Mouse (Mus musculus) forebrain, embryonic 12.5 days (tissue): ENCODE measurements around the gene Mlh1. TPM values are rescaled to one million over a fixed set of nuclear protein-coding genes. Genes with fewer than 3 reads are reported as not detected.

ENCODE experiments used
- ATAC-seq: fragments of 200-750 bp; cut with Nextera tagmentation; 2 replicates; pipeline ENCODE4 v1.8.0; 2017; ENCODE audit warnings: moderate TSS enrichment; ENCODE audit not compliant: low FRiP score
- H3K27ac ChIP-seq: fragments of 300-500 bp; sonication (generic); 2 replicates; pipeline ENCODE4 v1.5.1; 2016; ENCODE audit warnings: mild to moderate bottlenecking
- H3K27me3 ChIP-seq: fragments of 300-500 bp; sonication (generic); 2 replicates; pipeline ENCODE4 v1.6.1; 2016; ENCODE audit warnings: mild to moderate bottlenecking
- H3K36me3 ChIP-seq: fragments of 300-500 bp; sonication (generic); replicated peaks from 2 replicates; pipeline ENCODE4 v1.6.1; 2016; ENCODE audit warnings: mild to moderate bottlenecking
- H3K4me1 ChIP-seq: fragments of 300-500 bp; sonication (generic); 2 replicates; pipeline ENCODE4 v1.6.1; 2016
- H3K4me2 ChIP-seq: fragments of 300-500 bp; sonication (generic); 2 replicates; pipeline ENCODE4 v1.6.1; 2016; ENCODE audit warnings: mild to moderate bottlenecking, moderate library complexity
- H3K4me3 ChIP-seq: fragments of 300-500 bp; sonication (generic); replicated peaks from 2 replicates; pipeline ENCODE4 v1.5.1; 2016; ENCODE audit warnings: mild to moderate bottlenecking
- H3K9ac ChIP-seq: fragments of 300-500 bp; sonication (generic); 2 replicates; pipeline ENCODE4 v1.6.1; 2016; ENCODE audit warnings: mild to moderate bottlenecking
- H3K9me3 ChIP-seq: fragments of 300-500 bp; sonication (generic); 2 replicates; pipeline ENCODE4 v1.6.1; 2016
- whole genome bisulfite sequencing: fragments of 180-500 bp; shearing (Covaris S2); methylation state at CpG from one replicate; pipeline ENCODE4 v1.1.7; 2016; 5-methylcytosine and 5-hydroxymethylcytosine counted together
- polyA plus RNA-seq: library from polyadenylated mRNA; unstranded; fragments of >200 nt; fragmentation: Nextera tagmentation; extraction: Ambion mirVana; gene quantifications from 2 replicates; pipeline ENCODE4 v1.2.1, GENCODE M21; 2016

The Mlh1 gene
- polyA plus RNA-seq, 1 experiment from 2014 or later: 53.3 TPM

DNA sequence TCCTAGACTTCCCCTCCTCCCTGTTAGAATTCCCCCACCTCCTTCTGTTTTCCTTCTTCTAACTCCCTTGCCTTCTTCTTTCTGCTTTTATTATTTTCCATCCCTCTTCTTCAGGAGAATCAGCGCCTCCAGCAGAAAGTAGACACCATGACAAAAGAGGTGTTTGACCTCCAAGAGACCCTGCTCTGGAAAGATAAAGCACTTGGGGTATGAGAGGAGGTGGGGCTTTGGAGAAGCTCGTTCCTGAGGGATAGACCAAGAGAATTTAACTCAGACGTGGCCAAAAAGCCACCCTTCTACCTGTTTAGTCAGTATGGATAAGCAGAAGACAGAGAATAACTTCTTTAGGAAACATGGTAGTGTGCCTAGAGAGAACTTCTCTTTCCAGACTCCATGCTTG lies 63.9 kb downstream of the Mlh1 start:
- H3K4me2 ChIP-seq: no peak overlapping the region
- no peak overlapping the region for H3K9ac ChIP-seq
- no peaks in the 10 kb centered on the region for H3K9me3 ChIP-seq
- no peak for ATAC-seq
- H3K27ac ChIP-seq: no peak overlapping the region
- no peaks in the 10 kb centered on the region; the same call in none of the 2 replicates for H3K36me3 ChIP-seq
- H3K4me1 ChIP-seq: no peaks in the 10 kb centered on the region
- H3K27me3 ChIP-seq: no peaks in the 10 kb centered on the region
- no peak overlapping the region for H3K4me3 ChIP-seq
- 59% methylated on average over 3 of the region's 3 CpGs for WGBS

DNA sequence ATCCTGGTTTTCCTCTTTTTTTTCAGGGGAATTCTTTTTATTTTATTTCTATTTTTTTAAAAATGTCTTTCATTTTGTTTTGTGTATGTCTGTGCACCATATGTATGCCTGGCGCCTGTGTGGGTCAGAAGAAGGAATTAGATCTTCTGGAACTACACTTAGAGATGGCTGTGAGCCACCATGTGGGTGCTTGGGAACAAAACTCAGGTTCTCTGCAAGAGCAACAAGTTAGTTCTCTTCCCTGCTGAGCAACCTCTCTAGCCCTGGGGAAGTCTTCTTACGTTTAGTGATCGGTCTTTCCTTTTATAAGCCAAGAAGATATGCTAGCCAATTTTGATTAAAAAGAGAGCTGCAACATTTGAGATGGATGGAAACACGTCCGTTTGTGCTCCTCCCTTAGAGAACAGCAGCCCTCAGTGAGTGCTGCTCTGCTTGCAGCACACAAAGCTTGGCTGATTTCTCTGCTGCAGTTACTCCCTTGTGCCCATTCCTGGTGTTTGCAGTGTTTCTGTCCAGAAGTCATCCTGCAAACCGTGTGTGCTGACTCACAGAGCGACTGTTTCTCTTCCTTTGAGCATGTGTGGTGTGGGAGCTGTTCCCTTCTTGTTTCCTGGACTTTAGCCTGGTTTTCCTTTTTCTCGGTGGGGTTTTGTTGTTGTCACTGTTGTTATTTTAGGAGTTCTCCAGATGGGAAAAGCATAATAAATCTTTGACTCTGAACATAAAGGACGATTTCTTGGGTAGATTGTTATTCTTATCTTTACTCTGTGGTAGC lies 66.8 kb downstream of the Mlh1 start:
- no peak overlapping the region for H3K27ac ChIP-seq
- whole genome bisulfite sequencing: 86% methylated on average over 9 of the region's 9 CpGs
- H3K4me1 ChIP-seq: no peaks in the 10 kb centered on the region
- no peaks in the 10 kb centered on the region for H3K27me3 ChIP-seq
- H3K36me3 ChIP-seq: no peaks in the 10 kb centered on the region; the same call in none of the 2 replicates
- H3K4me3 ChIP-seq: no peak overlapping the region
- no peak overlapping the region for H3K9ac ChIP-seq
- H3K9me3 ChIP-seq: no peaks in the 10 kb centered on the region
- ATAC-seq: no peak
- H3K4me2 ChIP-seq: no peak overlapping the region

- no peaks in the 10 kb centered on the region for H3K4me1 ChIP-seq
- no peak overlapping the region for H3K4me2 ChIP-seq
- no peaks in the 10 kb centered on the region; the same call in 1 of the 2 replicates for H3K36me3 ChIP-seq
- no peaks in the 10 kb centered on the region for H3K9me3 ChIP-seq
- ATAC-seq: no peak
- H3K4me3 ChIP-seq: no peak overlapping the region
- no peak overlapping the region for H3K9ac ChIP-seq
- H3K27me3 ChIP-seq: no peaks in the 10 kb centered on the region
- H3K27ac ChIP-seq: no peak overlapping the region
Observed at GRCm38 (mm10) chr9:111200208-111200607, 71.4 kb downstream of the Mlh1 start.

DNA sequence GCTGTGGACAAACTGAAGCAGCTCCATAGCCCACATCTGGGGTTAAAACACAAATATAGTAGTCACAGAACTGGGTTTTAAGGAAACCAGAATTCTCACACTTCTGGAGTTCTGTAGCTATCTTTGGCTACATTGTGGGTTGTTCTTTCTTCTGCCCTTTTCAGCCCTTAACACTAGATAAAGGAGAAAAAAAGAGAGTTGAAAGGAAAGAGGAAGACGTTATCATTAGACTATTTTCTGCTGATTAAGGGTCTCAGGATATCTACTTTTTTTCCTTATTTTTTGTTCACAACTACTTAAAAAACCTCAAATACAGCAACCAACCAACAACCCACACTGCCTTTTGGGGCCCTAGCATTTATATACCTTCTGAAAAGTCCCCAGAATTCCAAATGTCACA lies 73.3 kb downstream of the Mlh1 start:
- H3K9ac ChIP-seq: no peak overlapping the region

GRCm38 (mm10) chr9:111197712-111198111 lies 73.9 kb downstream of the Mlh1 start:
- no peaks in the 10 kb centered on the region for H3K27me3 ChIP-seq
- 97% methylated on average over 4 of the region's 4 CpGs for WGBS
- H3K27ac ChIP-seq: no peak overlapping the region
- H3K36me3 ChIP-seq: no peaks in the 10 kb centered on the region; the same call in 1 of the 2 replicates
- H3K4me1 ChIP-seq: no peaks in the 10 kb centered on the region
- no peak overlapping the region for H3K4me2 ChIP-seq
- no peak for ATAC-seq
- no peaks in the 10 kb centered on the region for H3K9me3 ChIP-seq
- H3K9ac ChIP-seq: no peak overlapping the region
- no peak overlapping the region for H3K4me3 ChIP-seq

More for the DNA sequence above, 73.3 kb downstream of the Mlh1 start:
- H3K27ac ChIP-seq: no peak overlapping the region
- no peaks in the 10 kb centered on the region; the same call in 1 of the 2 replicates for H3K36me3 ChIP-seq
- no peaks in the 10 kb centered on the region for H3K9me3 ChIP-seq
- H3K27me3 ChIP-seq: no peaks in the 10 kb centered on the region
- H3K4me1 ChIP-seq: no peaks in the 10 kb centered on the region
- ATAC-seq: no peak
- H3K4me3 ChIP-seq: no peak overlapping the region
- WGBS: 92% methylated on average over 1 of the region's 1 CpGs
- no peak overlapping the region for H3K4me2 ChIP-seq

DNA sequence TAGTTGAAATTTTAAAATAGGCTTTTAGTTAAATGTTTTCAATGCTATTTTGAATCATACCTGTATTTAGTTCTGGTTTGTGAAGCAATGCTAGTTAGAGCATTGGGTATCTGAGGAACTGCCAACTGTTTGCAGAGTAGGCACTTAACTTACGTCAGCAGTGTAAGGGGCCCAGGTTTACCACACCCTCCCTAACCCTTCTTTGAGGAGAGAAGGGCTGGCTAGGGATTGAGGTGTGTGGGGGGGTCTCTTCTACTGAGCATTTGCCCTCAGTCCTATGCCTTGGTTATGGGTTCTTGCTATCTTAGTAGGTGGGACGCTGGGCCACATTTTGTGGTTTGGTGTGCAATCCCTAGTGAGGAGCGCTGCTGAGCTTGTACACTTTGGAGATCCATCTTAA lies 74.5 kb downstream of the Mlh1 start:
- ATAC-seq: no peak
- no peaks in the 10 kb centered on the region for H3K9me3 ChIP-seq
- no peak overlapping the region for H3K9ac ChIP-seq
- H3K4me2 ChIP-seq: no peak overlapping the region
- no peaks in the 10 kb centered on the region for H3K27me3 ChIP-seq
- H3K4me1 ChIP-seq: no peaks in the 10 kb centered on the region
- no peak overlapping the region for H3K4me3 ChIP-seq
- H3K36me3 ChIP-seq: no peaks in the 10 kb centered on the region; the same call in 1 of the 2 replicates
- 97% methylated on average over 3 of the region's 3 CpGs for WGBS
- H3K27ac ChIP-seq: no peak overlapping the region

DNA sequence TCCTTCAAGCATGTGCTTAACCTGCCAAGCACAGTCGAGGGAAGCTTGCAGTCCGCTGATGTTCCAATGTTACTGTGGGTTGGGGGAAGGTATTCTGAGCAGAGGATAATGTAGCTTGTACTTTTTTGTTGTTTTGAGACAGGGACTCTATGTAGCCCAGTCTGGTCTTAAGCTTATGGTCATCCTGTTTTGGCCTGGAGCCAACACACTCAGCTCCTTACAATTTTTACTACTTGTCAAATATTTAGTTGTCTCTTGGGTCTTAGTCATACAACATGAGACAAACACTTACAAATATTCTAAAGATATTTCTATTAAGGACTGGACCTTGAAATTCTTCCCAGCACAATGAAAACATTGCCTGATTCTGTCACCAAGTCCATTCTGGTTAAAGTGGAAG lies 78.4 kb downstream of the Mlh1 start:
- H3K4me1 ChIP-seq: no peaks in the 10 kb centered on the region
- H3K4me3 ChIP-seq: no peak overlapping the region
- no peak overlapping the region for H3K9ac ChIP-seq
- H3K4me2 ChIP-seq: no peak overlapping the region
- H3K27me3 ChIP-seq: no peaks in the 10 kb centered on the region
- no peak overlapping the region for H3K27ac ChIP-seq
- H3K36me3 ChIP-seq: peaks cover 5% of the 10 kb centered on the region; the same call in 1 of the 2 replicates
- 93% methylated on average over 2 of the region's 2 CpGs for WGBS
- ATAC-seq: no peak
- H3K9me3 ChIP-seq: no peaks in the 10 kb centered on the region

- 93% methylated on average over 7 of the region's 7 CpGs for WGBS
- Histone ChIP-seq H3K27me3 (no peaks in the 10 kb centered on the region), H3K27ac (no peak overlapping the region), H3K9ac (no peak overlapping the region), H3K4me3 (no peak overlapping the region), H3K9me3 (no peaks in the 10 kb centered on the region), H3K4me2 (no peak overlapping the region), H3K4me1 (peaks cover 9% of the 10 kb centered on the region), H3K36me3 (peaks cover 5% of the 10 kb centered on the region; the same call in 1 of the 2 replicates)
- no peak for ATAC-seq
Observed at GRCm38 (mm10) chr9:111188731-111189130, 82.9 kb downstream of the Mlh1 start.

DNA sequence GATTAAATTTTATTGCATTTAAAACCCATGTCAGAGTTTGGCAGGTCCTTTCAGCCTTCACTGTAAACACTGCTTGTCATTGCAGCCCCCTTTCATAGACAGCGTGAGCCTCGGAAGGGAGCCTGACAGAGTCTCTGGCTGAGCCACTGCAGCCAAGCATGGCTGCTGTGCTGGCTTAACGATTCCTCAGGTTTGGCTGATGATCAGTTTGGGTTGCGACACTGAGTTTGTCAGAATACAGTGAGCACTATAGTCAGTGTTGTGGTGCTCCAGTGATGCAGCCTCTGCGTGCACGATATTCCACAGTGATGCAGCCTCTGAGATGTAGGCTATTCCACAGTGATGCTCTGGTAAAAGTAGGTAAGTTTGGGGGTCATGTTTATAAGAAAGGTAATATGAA lies 84.7 kb downstream of the Mlh1 start:
- peaks cover 9% of the 10 kb centered on the region for H3K4me1 ChIP-seq
- ATAC-seq: no peak
- H3K36me3 ChIP-seq: peaks cover 5% of the 10 kb centered on the region; the same call in 1 of the 2 replicates
- H3K27ac ChIP-seq: no peak overlapping the region
- no peak overlapping the region for H3K4me2 ChIP-seq
- H3K9me3 ChIP-seq: no peaks in the 10 kb centered on the region
- H3K9ac ChIP-seq: no peak overlapping the region
- H3K27me3 ChIP-seq: no peaks in the 10 kb centered on the region
- H3K4me3 ChIP-seq: no peak overlapping the region
- WGBS: 70% methylated on average over 6 of the region's 6 CpGs

DNA sequence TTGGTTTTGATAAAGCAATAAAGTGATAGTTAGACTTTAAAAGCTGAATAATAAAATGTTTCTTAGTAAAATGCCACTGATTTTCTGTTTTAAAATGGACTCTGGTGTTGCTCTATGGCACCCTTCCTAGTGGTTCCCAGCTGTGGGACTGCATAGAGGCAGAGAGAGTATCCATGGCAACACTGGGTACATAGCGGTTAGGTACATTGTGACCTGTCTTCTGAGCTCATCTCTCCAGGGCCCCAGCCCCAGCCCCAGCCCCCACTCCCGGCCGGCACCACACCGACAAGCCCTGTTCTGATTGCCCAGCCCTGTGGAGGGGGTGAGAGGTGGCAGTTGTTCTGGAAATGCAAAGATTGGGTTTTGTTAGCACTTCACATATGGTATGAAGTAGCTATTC lies 86.7 kb downstream of the Mlh1 start:
- WGBS: 32% methylated on average over 4 of the region's 4 CpGs
- no peak overlapping the region for H3K27ac ChIP-seq

DNA sequence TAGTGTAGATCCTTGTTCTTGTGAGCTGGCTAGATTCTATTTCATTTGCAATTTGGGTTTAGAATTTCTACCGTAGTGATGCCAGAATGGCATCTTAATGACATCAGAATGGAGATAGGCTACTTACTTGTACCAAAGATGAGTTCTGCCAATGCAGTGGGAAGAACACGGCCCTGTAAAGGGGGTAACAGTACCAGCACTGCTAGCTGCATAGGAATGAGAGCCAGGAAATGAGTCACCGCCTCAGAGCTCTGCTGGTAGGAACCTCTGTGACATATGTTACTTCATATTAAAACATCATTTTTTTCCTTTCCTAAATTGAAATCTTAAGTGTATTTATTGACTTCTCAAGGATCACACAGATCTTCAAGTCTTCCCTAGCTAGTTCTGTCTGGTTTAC lies 89.4 kb downstream of the Mlh1 start:
- Histone ChIP-seq H3K36me3 (no peaks in the 10 kb centered on the region), H3K27me3 (no peaks in the 10 kb centered on the region), H3K4me3 (no peak overlapping the region), H3K9ac (no peak overlapping the region), H3K4me2 (no peak overlapping the region), H3K27ac (no peak overlapping the region), H3K4me1 (peaks cover 9% of the 10 kb centered on the region), H3K9me3 (no peaks in the 10 kb centered on the region)
- 85% methylated on average over 3 of the region's 3 CpGs for WGBS
- ATAC-seq: no peak

More for the DNA sequence above, 86.7 kb downstream of the Mlh1 start:
- no peak overlapping the region for H3K4me3 ChIP-seq
- H3K9me3 ChIP-seq: no peaks in the 10 kb centered on the region
- H3K9ac ChIP-seq: no peak overlapping the region
- H3K36me3 ChIP-seq: no peaks in the 10 kb centered on the region
- H3K4me2 ChIP-seq: no peak overlapping the region
- peak; percentile 88 for ATAC-seq
- peaks cover 9% of the 10 kb centered on the region for H3K4me1 ChIP-seq
- H3K27me3 ChIP-seq: no peaks in the 10 kb centered on the region

DNA sequence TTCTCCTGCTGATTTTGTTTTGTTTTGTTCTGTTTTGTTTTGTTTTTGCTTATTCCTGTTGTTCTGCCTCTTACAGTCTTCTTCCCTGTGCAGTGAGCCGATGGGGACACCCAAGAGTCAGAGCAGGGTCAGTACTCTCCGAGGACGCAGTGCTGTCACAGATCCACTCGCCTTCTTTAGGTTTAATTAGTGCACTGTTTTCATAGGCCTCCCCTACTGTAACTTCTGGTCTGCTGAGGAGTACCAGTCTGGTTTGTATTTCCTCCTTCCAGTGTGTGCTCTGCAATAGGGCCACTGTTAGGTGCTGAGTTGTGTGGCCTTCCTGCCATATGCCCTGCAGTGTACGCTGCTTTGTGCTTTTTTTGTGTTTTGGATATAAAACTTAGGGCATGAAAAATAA lies 92.6 kb downstream of the Mlh1 start:
- no peaks in the 10 kb centered on the region for H3K27me3 ChIP-seq
- WGBS: 84% methylated on average over 5 of the region's 5 CpGs
- no peak overlapping the region for H3K27ac ChIP-seq
- no peak for ATAC-seq
- H3K36me3 ChIP-seq: no peaks in the 10 kb centered on the region
- no peaks in the 10 kb centered on the region for H3K4me1 ChIP-seq
- no peaks in the 10 kb centered on the region for H3K9me3 ChIP-seq
- no peak overlapping the region for H3K4me3 ChIP-seq
- no peak overlapping the region for H3K4me2 ChIP-seq
- no peak overlapping the region for H3K9ac ChIP-seq
